Mouse (Mus musculus): ENCODE measurements around the gene Sh3gl2.

DNA sequence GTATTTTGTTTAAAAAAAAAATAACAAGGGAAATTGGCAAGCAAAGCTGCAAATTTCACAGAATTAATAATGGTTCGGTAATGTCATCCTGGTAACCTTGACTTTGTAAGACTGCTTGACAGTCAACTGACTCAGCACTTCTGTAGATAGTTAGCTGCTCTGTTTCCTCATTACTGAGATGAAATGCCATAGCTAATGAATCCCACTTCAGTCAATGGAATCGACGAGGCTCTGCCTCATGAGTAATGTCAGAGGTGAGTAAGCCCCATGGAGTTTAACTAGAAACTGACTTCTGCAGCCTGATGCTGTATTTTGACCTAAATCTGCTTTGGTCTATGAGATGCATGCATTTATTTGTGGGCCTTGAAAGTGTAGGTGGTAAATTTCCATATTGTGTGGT is 88.4 kb downstream of the Sh3gl2 start:
- TF ChIP-seq EP300 (IDR thresholded peaks at IDR 0.05; ENCODE audit: low read depth): no peak
- no peak for TF ChIP-seq CTCF (IDR thresholded peaks at IDR 0.05; ENCODE audit: low read depth)

Measured in liver, embryonic 14.5 days (tissue).